Mouse (Mus musculus) lung, postnatal 0 days (tissue): ENCODE data around the gene Ahcyl1.

Source experiments
- CTCF ChIP-seq: IDR thresholded peaks from 2 replicates; pipeline ENCODE4 v1.5.1; 2016; ENCODE audit warnings: antibody characterized with exemption, mild to moderate bottlenecking
- EP300 ChIP-seq: IDR thresholded peaks from 2 replicates; pipeline ENCODE4 v1.6.1; 2016; ENCODE audit warnings: antibody characterized with exemption, mild to moderate bottlenecking, control low read depth

- no peak for TF ChIP-seq CTCF
- no peak for TF ChIP-seq EP300
Observed at GRCm38 (mm10) chr3:107633906-107634305, 62.5 kb downstream of the Ahcyl1 start.
